Mouse (Mus musculus): ENCODE measurements around the gene Nlgn2. TPM values are rescaled to one million over a fixed set of nuclear protein-coding genes. Genes with fewer than 3 reads are reported as not detected.

The Nlgn2 gene
- polyA plus RNA-seq, 1 experiment, result 6.0 TPM

- H3K27ac ChIP-seq (ENCODE audit: control insufficient read depth, insufficient read depth, low read depth, low read length, poor library complexity), result no peak overlapping the region
- 35% methylated on average over 8 of the region's 8 CpGs for WGBS
- H3K4me3 ChIP-seq (replicated peaks; ENCODE audit: control insufficient read depth, low read depth, low read length), result peak overlapping the region; percentile 29
- TF ChIP-seq POLR2A (IDR thresholded peaks at IDR 0.05; ENCODE audit: borderline replicate concordance, control insufficient read depth, low read depth, low read length), result no peak
- peaks cover 2% of the 10 kb centered on the region for H3K4me1 ChIP-seq (ENCODE audit: control insufficient read depth, insufficient read depth, low read length)
Observed at GRCm38 (mm10) chr11:69833554-69833953, 4.0 kb downstream of the Nlgn2 start.

GRCm38 (mm10) chr11:69828832-69829231 is 8.8 kb downstream of the Nlgn2 start:
- TF ChIP-seq POLR2A (IDR thresholded peaks at IDR 0.05; ENCODE audit: borderline replicate concordance, control insufficient read depth, low read depth, low read length), result no peak
- no peak for TF ChIP-seq CTCF (IDR thresholded peaks at IDR 0.05; ENCODE audit: control insufficient read depth, insufficient read depth, low read length)
- Histone ChIP-seq H3K4me1 (ENCODE audit: control insufficient read depth, insufficient read depth, low read length) (peaks cover 1% of the 10 kb centered on the region), H3K4me3 (replicated peaks; ENCODE audit: control insufficient read depth, low read depth, low read length) (no peak overlapping the region), H3K27ac (ENCODE audit: control insufficient read depth, insufficient read depth, low read depth, low read length, poor library complexity) (no peak overlapping the region; the same call in 1 of the 2 replicates)
- 88% methylated on average over 5 of the region's 5 CpGs for WGBS

- H3K4me3 ChIP-seq (replicated peaks; ENCODE audit: control insufficient read depth, low read depth, low read length), result no peak overlapping the region
- no peak overlapping the region for H3K27ac ChIP-seq (ENCODE audit: control insufficient read depth, insufficient read depth, low read depth, low read length, poor library complexity)
- WGBS, result 83% methylated on average over 2 of the region's 2 CpGs
- no peaks in the 10 kb centered on the region for H3K4me1 ChIP-seq (ENCODE audit: control insufficient read depth, insufficient read depth, low read length)
- TF ChIP-seq POLR2A (IDR thresholded peaks at IDR 0.05; ENCODE audit: borderline replicate concordance, control insufficient read depth, low read depth, low read length), result no peak
- TF ChIP-seq CTCF (IDR thresholded peaks at IDR 0.05; ENCODE audit: control insufficient read depth, insufficient read depth, low read length), result no peak
Observed at GRCm38 (mm10) chr11:69823456-69823855, 14.1 kb downstream of the Nlgn2 start.

- WGBS, result 83% methylated on average over 3 of the region's 3 CpGs
- TF ChIP-seq CTCF (IDR thresholded peaks at IDR 0.05; ENCODE audit: control insufficient read depth, insufficient read depth, low read length), result no peak
- no peak for TF ChIP-seq POLR2A (IDR thresholded peaks at IDR 0.05; ENCODE audit: borderline replicate concordance, control insufficient read depth, low read depth, low read length)
- no peak within 1 kb of the TSS for H3K4me3 ChIP-seq (replicated peaks; ENCODE audit: control insufficient read depth, low read depth, low read length)
- H3K4me1 ChIP-seq (ENCODE audit: control insufficient read depth, insufficient read depth, low read length), result no peaks in the 10 kb centered on the region
- no peak within 1 kb of the TSS for H3K27ac ChIP-seq (ENCODE audit: control insufficient read depth, insufficient read depth, low read depth, low read length, poor library complexity)
Observed at GRCm38 (mm10) chr11:69822080-69822479, 15.5 kb downstream of the Nlgn2 start, which contains the start of gene Spem1. TSS of gene Spem1 (minus strand) at chr11:69822180.

- Histone ChIP-seq H3K27ac (ENCODE audit: control insufficient read depth, insufficient read depth, low read depth, low read length, poor library complexity) (no peak overlapping the region), H3K4me1 (ENCODE audit: control insufficient read depth, insufficient read depth, low read length) (no peaks in the 10 kb centered on the region), H3K4me3 (replicated peaks; ENCODE audit: control insufficient read depth, low read depth, low read length) (no peak overlapping the region)
- TF ChIP-seq CTCF (IDR thresholded peaks at IDR 0.05; ENCODE audit: control insufficient read depth, insufficient read depth, low read length), result no peak
- WGBS, result 53% methylated on average over 8 of the region's 8 CpGs
Observed at GRCm38 (mm10) chr11:69818871-69819270, 18.7 kb downstream of the Nlgn2 start.

GRCm38 (mm10) chr11:69818365-69818764 is 19.2 kb downstream of the Nlgn2 start, which contains the start of gene Spem2:
TSS of gene Spem2 (minus strand) at chr11:69818465.
- Histone ChIP-seq H3K4me3 (replicated peaks; ENCODE audit: control insufficient read depth, low read depth, low read length) (no peak within 1 kb of the TSS), H3K27ac (ENCODE audit: control insufficient read depth, insufficient read depth, low read depth, low read length, poor library complexity) (no peak within 1 kb of the TSS), H3K4me1 (ENCODE audit: control insufficient read depth, insufficient read depth, low read length) (no peaks in the 10 kb centered on the region)
- TF ChIP-seq POLR2A (IDR thresholded peaks at IDR 0.05; ENCODE audit: borderline replicate concordance, control insufficient read depth, low read depth, low read length), result no peak
- TF ChIP-seq CTCF (IDR thresholded peaks at IDR 0.05; ENCODE audit: control insufficient read depth, insufficient read depth, low read length), result no peak
- 70% methylated on average over 2 of the region's 2 CpGs for WGBS

GRCm38 (mm10) chr11:69816520-69816919 is 21.1 kb downstream of the Nlgn2 start:
- TF ChIP-seq CTCF (IDR thresholded peaks at IDR 0.05; ENCODE audit: control insufficient read depth, insufficient read depth, low read length), result no peak
- WGBS, result 84% methylated on average over 12 of the region's 12 CpGs
- Histone ChIP-seq H3K4me1 (ENCODE audit: control insufficient read depth, insufficient read depth, low read length) (no peaks in the 10 kb centered on the region), H3K27ac (ENCODE audit: control insufficient read depth, insufficient read depth, low read depth, low read length, poor library complexity) (no peak overlapping the region), H3K4me3 (replicated peaks; ENCODE audit: control insufficient read depth, low read depth, low read length) (no peak overlapping the region)

- no peak for TF ChIP-seq POLR2A (IDR thresholded peaks at IDR 0.05; ENCODE audit: borderline replicate concordance, control insufficient read depth, low read depth, low read length)
- peak; percentile 30; the same call in 1 of the 2 replicates for TF ChIP-seq CTCF (IDR thresholded peaks at IDR 0.05; ENCODE audit: control insufficient read depth, insufficient read depth, low read length)
- no peaks in the 10 kb centered on the region for H3K4me1 ChIP-seq (ENCODE audit: control insufficient read depth, insufficient read depth, low read length)
- WGBS, result 70% methylated on average over 10 of the region's 10 CpGs
- no peak within 1 kb of the TSS for H3K27ac ChIP-seq (ENCODE audit: control insufficient read depth, insufficient read depth, low read depth, low read length, poor library complexity)
- H3K4me3 ChIP-seq (replicated peaks; ENCODE audit: control insufficient read depth, low read depth, low read length), result no peak within 1 kb of the TSS
Observed at GRCm38 (mm10) chr11:69815155-69815554, 22.4 kb downstream of the Nlgn2 start, which contains the start of gene Gm39566. TSS of gene Gm39566 (minus strand) at chr11:69815298.

- H3K4me3 ChIP-seq (replicated peaks; ENCODE audit: control insufficient read depth, low read depth, low read length), result no peak overlapping the region
- no peaks in the 10 kb centered on the region for H3K4me1 ChIP-seq (ENCODE audit: control insufficient read depth, insufficient read depth, low read length)
- no peak overlapping the region for H3K27ac ChIP-seq (ENCODE audit: control insufficient read depth, insufficient read depth, low read depth, low read length, poor library complexity)
- no peak for TF ChIP-seq POLR2A (IDR thresholded peaks at IDR 0.05; ENCODE audit: borderline replicate concordance, control insufficient read depth, low read depth, low read length)
- TF ChIP-seq CTCF (IDR thresholded peaks at IDR 0.05; ENCODE audit: control insufficient read depth, insufficient read depth, low read length), result 0 out of 2 replicates have a peak, but pooled peaks have one; percentile 6
Observed at GRCm38 (mm10) chr11:69810280-69810679, 27.3 kb downstream of the Nlgn2 start.

Data from bone marrow, adult 2 months (tissue).